Mouse (Mus musculus) cortical plate, adult 2 months (tissue): ENCODE measurements around the gene Hoxa13.

Experiments used
- CTCF ChIP-seq: fragments of 200-500 bp; IDR thresholded peaks from 2 replicates; pipeline ENCODE4 v1.5.1; 2011; ENCODE audit warnings: mild to moderate bottlenecking, control low read depth, low read length; ENCODE audit not compliant: insufficient read depth; ENCODE audit errors: extremely low read depth
- POLR2A ChIP-seq: fragments of 200-500 bp; IDR thresholded peaks from 2 replicates; pipeline ENCODE4 v1.6.1; 2011; ENCODE audit warnings: mild to moderate bottlenecking, low read length, control low read depth; ENCODE audit not compliant: insufficient read depth; ENCODE audit errors: extremely low read depth

DNA sequence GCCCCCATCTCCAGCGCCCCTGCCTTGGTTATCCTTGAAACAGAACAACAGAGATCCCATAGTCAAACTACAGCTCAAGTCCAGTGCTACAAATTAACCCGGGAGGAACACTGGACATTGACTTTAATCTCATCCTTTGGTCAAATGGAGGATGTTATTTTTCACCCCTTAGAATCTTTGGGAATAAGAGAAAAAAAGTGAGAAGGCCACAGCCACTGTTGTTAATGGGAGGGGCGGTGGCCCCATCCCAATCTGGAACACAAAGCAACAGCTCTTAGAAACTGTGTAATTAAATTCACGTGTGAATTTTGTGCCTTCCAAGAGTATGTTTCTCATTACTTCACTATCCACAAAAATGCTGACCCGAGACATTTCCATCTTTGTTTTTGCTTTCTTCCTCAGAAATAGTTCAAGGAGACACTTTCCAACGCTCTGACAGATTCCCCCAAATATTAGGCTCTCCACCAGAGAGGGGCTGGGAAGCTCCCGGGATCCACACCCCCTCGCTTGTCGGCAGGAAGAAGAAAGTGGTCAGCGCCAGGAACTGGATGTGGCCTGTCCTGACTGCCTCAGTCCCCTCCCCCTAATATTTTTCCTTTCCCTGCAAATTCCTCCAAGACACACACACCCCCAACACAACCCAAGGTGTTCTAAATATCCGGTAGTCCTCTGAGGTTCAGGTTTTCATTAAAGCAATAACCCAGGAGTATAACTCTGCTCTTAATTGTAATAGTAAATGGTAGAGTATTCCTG lies 33.0 kb downstream of the Hoxa13 start:
- TF ChIP-seq CTCF = no peak
- TF ChIP-seq POLR2A = no peak
